Mouse (Mus musculus) neural tube, embryonic 14.5 days (tissue): ENCODE results near the gene Nfib. TPM values are rescaled to one million over a fixed set of nuclear protein-coding genes. Genes with fewer than 3 reads are reported as not detected.

Experiments
- ATAC-seq: fragments of 200-750 bp; cut with Nextera tagmentation; 2 replicates; pipeline ENCODE4 v1.8.0; 2017; ENCODE audit warnings: low read depth, mild to moderate bottlenecking, moderate TSS enrichment, moderate library complexity
- H3K27ac ChIP-seq: fragments of 300-500 bp; sonication (generic); 2 replicates; pipeline ENCODE4 v1.5.1; 2014; ENCODE audit warnings: low read depth, mild to moderate bottlenecking, control low read depth, low read length, moderate library complexity, mixed read lengths
- H3K27me3 ChIP-seq: fragments of 300-500 bp; sonication (generic); 2 replicates; pipeline ENCODE4 v1.6.1; 2014; ENCODE audit warnings: low read length; ENCODE audit not compliant: control insufficient read depth, insufficient read depth
- H3K36me3 ChIP-seq: fragments of 300-500 bp; sonication (generic); 2 replicates; pipeline ENCODE4 v1.6.1; 2014; ENCODE audit warnings: low read length, mixed read lengths; ENCODE audit not compliant: control insufficient read depth, insufficient read depth
- H3K4me1 ChIP-seq: fragments of 300-500 bp; sonication (generic); 2 replicates; pipeline ENCODE4 v1.6.1; 2014; ENCODE audit warnings: low read length; ENCODE audit not compliant: control insufficient read depth, insufficient read depth
- H3K4me2 ChIP-seq: fragments of 300-500 bp; sonication (generic); 2 replicates; pipeline ENCODE4 v1.6.1; 2014; ENCODE audit warnings: mild to moderate bottlenecking, low read depth, low read length, control low read depth
- H3K4me3 ChIP-seq: fragments of 300-500 bp; sonication (generic); 2 replicates; pipeline ENCODE4 v1.5.1; 2014; ENCODE audit warnings: low read depth, low read length, control low read depth, mixed read lengths
- H3K9ac ChIP-seq: fragments of 300-500 bp; sonication (generic); replicated peaks from 2 replicates; pipeline ENCODE4 v1.6.1; 2014; ENCODE audit warnings: low read depth, mild to moderate bottlenecking, control low read depth, low read length, mixed read lengths
- H3K9me3 ChIP-seq: fragments of 300-500 bp; sonication (generic); 2 replicates; pipeline ENCODE4 v1.6.1; 2016; ENCODE audit warnings: low read length; ENCODE audit not compliant: control insufficient read depth
- WGBS: fragments of 180-500 bp; shearing (Covaris S2); extraction: QIAGEN DNeasy Blood & Tissue Kit; methylation state at CpG from one replicate; pipeline ENCODE4 v1.1.7; 2014; 5-methylcytosine and 5-hydroxymethylcytosine counted together
- polyA plus RNA-seq: library from polyadenylated mRNA; unstranded; fragments of >200 nt; fragmentation: Nextera tagmentation; extraction: Ambion mirVana; gene quantifications from 2 replicates; pipeline ENCODE4 v1.2.1, GENCODE M21; 2014

The Nfib gene
- polyA plus RNA-seq, 1 experiment from 2014 or later: 111 TPM

DNA sequence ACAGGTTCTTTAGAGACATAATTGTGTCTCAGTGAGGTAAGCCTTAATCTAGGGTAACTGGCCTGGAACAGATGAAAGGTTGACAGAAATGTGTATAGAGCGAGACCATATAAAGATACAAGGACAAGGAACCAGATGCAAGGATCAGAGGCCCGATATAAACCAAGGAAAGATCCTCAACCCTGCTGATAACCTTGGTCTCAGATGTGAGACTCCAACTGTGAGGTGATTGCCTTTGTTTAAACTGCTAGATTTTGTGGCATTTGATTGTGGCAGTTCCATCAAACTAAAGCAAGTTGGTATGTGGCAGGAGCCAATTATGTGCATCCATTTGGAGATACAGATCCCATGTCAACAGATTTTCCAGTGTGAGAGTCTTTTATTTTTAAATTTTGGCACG, 161.6 kb downstream of the Nfib start:
- no peak overlapping the region for H3K4me3 ChIP-seq
- no peak for ATAC-seq
- H3K27me3 ChIP-seq: no peaks in the 10 kb centered on the region
- peaks cover 3% of the 10 kb centered on the region; the same call in 1 of the 2 replicates for H3K4me1 ChIP-seq
- no peak overlapping the region for H3K27ac ChIP-seq
- 73% methylated on average over 3 of the region's 3 CpGs for WGBS
- H3K36me3 ChIP-seq: no peaks in the 10 kb centered on the region
- H3K4me2 ChIP-seq: no peak overlapping the region
- H3K9me3 ChIP-seq: no peaks in the 10 kb centered on the region
- no peak overlapping the region for H3K9ac ChIP-seq

DNA sequence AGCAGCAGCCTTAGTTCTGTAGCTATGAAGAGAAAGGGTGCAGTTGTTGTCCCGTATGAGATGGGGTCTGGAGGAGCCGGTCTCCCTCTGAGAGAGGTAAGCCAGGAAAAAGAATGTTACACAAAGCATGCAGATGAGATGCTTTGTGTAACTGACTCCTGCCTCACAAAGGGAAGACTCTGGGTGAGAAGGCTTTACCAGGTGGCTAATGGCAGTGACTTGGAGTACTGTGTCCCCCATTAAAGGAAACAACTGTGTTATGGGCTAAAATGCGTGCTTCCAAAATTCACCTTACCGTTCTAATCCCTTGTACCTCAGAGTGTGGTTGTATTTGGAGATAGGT, 162.2 kb downstream of the Nfib start:
- 39% methylated on average over 4 of the region's 4 CpGs for WGBS
- Histone ChIP-seq H3K9me3 (no peaks in the 10 kb centered on the region), H3K4me1 (peaks cover 3% of the 10 kb centered on the region; the same call in 1 of the 2 replicates), H3K4me3 (no peak overlapping the region), H3K27me3 (no peaks in the 10 kb centered on the region), H3K9ac (no peak overlapping the region), H3K27ac (no peak overlapping the region), H3K36me3 (no peaks in the 10 kb centered on the region), H3K4me2 (no peak overlapping the region)
- no peak for ATAC-seq

DNA sequence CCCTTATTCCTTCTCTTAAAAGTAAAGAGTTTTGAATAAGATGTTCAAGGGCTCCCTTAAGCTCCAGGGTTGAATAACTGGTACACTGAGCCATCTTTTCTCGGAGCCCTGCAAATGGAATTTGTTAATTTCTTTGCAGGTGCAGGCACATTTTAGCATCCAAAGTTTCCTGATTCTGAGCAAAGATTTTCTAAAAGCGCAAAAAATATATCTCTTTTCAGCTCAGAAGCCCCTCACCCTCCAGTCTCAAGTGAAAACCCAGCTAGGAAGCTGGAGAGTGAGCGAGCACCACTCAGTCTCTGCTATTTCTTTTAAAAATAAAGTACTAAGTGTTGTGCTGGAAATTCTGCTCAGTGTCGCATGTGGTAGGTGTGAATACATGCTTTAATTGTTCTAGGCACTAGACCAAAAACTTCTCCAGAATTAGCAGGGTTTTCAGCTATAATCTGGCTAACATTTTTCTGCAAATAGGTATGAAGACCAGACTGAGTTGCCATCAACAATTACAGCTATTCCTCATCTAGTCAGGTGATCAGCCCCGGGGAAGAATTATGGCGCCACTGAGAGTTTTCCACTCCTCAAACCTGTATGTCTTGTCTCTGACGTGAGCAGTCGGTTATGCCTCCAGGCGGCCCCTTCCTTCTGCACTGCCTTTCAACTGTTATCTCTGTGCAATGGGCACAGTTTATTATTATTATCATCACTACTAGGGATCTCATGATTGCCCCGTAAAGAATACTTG, 162.7 kb downstream of the Nfib start:
- no peak overlapping the region for H3K4me2 ChIP-seq
- H3K27me3 ChIP-seq: no peaks in the 10 kb centered on the region
- WGBS: 58% methylated on average over 10 of the region's 10 CpGs
- ATAC-seq: no peak
- H3K9me3 ChIP-seq: no peaks in the 10 kb centered on the region
- no peaks in the 10 kb centered on the region for H3K36me3 ChIP-seq
- no peak overlapping the region for H3K27ac ChIP-seq
- H3K4me3 ChIP-seq: no peak overlapping the region
- peaks cover 3% of the 10 kb centered on the region; the same call in 1 of the 2 replicates for H3K4me1 ChIP-seq
- H3K9ac ChIP-seq: no peak overlapping the region

DNA sequence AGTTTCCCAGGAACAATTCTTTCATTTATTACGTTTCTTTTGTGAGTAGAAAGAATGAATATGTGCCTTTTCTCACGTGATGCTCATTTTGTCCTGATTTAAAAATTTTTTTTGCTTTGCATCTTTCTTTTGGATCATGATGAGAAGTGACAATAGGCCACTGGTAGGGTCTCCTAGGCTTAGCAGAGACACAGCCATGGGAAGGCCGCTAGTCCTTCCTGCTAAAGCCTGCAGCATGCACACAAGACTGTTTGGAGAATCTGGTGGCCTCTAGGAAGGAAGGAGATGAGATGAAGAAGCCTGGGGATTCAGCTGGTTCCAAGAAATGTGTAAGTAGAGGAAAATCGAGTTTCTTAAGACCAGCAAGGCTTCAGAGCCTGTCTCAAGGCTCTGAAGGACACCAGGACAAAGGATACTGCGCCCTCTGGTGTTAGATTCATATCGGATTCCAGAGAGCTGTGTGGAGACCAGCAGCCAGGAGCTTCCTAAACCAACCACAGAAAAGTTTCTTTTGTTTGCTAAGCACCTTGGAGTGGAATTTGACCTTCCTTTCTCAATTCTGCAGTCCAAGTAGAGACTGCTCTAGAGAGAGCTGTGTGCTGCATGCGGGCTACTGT, 163.5 kb downstream of the Nfib start:
- WGBS: 30% methylated on average over 7 of the region's 7 CpGs
- H3K4me1 ChIP-seq: peaks cover 11% of the 10 kb centered on the region
- no peaks in the 10 kb centered on the region for H3K36me3 ChIP-seq
- no peak overlapping the region for H3K9ac ChIP-seq
- H3K4me3 ChIP-seq: no peak overlapping the region
- H3K9me3 ChIP-seq: no peaks in the 10 kb centered on the region
- no peak overlapping the region for H3K4me2 ChIP-seq
- no peaks in the 10 kb centered on the region for H3K27me3 ChIP-seq
- no peak overlapping the region for H3K27ac ChIP-seq
- ATAC-seq: peak; percentile 87; the same call in 1 of the 2 replicates

DNA sequence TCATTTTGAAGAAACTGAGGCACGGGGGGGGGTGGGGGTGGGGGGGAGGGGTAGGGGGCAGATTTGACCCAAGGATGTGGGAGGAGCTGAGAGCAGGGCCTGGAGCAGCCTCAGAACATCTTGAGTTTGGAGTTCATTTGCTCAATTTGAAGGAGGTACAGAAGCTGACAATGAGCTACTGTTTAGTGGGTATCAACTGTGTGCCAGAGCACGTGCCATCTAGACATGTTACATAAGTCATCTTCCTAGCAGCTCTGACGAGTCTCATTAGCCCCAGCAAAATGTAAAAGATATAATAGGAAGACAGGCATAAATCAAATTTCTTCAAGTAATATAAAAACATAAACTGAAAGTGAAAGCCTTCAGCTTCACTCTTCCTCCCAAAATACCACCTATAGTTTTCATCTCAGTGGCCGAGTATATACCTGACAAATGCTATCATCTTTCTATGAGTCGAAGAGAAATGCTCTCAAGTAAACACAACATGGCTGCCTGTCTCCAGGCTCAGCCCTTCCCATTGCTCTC, 165.0 kb downstream of the Nfib start:
- H3K4me2 ChIP-seq: no peak overlapping the region

DNA sequence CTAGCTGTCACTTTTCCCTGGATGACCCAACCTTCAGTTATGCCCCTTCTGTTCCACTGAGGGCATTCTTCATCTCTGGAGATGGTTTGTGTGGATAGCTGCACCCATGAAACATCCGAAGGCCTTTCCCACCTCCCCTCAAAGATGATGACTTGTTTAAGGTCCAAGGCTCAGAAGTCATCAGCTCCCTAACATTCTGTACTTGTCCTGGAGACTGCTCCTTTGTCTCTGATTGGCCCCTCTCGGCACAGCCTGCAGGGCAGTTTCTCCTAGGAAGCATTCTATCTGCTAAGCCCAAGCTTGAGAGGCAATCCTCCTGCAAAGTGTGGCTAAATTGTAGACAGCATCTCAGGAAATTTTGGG, 165.5 kb downstream of the Nfib start:
- ATAC-seq: no peak
- WGBS: 20% methylated on average over 2 of the region's 2 CpGs
- Histone ChIP-seq H3K4me1 (peaks cover 23% of the 10 kb centered on the region), H3K4me2 (peak overlapping the region; percentile 27; the same call in 1 of the 2 replicates), H3K27ac (peak overlapping the region; percentile 39), H3K9ac (no peak overlapping the region), H3K27me3 (peaks cover 5% of the 10 kb centered on the region; the same call in 1 of the 2 replicates), H3K4me3 (no peak overlapping the region), H3K36me3 (no peaks in the 10 kb centered on the region), H3K9me3 (no peaks in the 10 kb centered on the region)

More for the DNA sequence above, 165.0 kb downstream of the Nfib start:
- H3K4me1 ChIP-seq: peaks cover 22% of the 10 kb centered on the region
- 61% methylated on average over 5 of the region's 5 CpGs for WGBS
- H3K27ac ChIP-seq: no peak overlapping the region
- H3K4me3 ChIP-seq: no peak overlapping the region
- no peak for ATAC-seq
- peaks cover 4% of the 10 kb centered on the region; the same call in 1 of the 2 replicates for H3K27me3 ChIP-seq
- no peak overlapping the region for H3K9ac ChIP-seq
- H3K9me3 ChIP-seq: no peaks in the 10 kb centered on the region
- H3K36me3 ChIP-seq: no peaks in the 10 kb centered on the region

DNA sequence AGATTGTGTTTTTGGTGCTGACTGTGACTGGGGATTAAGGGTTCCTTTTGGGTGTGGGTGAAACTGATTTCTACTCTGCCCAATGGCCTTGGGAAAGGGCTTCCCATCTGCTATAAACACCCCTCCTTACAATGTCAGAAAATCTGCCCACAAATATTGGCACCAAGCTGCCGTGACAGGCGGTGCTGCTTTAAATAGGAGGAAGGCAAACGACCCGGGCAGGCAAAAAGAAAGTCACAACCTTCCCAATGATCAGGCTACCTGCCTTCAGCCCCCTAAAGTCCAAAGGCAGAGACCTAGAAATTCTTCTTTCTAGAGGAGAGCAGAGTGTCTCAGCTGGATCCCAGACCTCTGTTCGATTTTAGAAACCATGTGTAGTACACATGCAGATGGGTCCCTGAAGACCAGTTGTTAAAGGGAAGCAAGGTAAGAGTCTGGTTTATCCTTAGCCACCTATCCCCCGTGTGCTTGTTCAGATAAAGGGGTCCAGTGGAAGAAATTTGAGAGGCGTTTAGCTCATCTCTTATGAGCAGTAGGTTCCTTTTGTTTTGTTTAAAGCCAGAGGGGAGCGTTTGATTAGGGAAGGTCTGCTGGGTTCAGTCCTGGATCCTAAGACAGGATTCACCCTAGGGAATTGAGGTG, 166.0 kb downstream of the Nfib start:
- Histone ChIP-seq H3K9ac (no peak overlapping the region; the same call in 1 of the 2 replicates), H3K36me3 (no peaks in the 10 kb centered on the region), H3K9me3 (no peaks in the 10 kb centered on the region), H3K4me3 (no peak overlapping the region), H3K27ac (peak overlapping the region; percentile 39), H3K27me3 (peaks cover 5% of the 10 kb centered on the region; the same call in 1 of the 2 replicates), H3K4me1 (peaks cover 23% of the 10 kb centered on the region), H3K4me2 (peak overlapping the region; percentile 27; the same call in 1 of the 2 replicates)
- no peak for ATAC-seq
- WGBS: 15% methylated on average over 8 of the region's 8 CpGs

DNA sequence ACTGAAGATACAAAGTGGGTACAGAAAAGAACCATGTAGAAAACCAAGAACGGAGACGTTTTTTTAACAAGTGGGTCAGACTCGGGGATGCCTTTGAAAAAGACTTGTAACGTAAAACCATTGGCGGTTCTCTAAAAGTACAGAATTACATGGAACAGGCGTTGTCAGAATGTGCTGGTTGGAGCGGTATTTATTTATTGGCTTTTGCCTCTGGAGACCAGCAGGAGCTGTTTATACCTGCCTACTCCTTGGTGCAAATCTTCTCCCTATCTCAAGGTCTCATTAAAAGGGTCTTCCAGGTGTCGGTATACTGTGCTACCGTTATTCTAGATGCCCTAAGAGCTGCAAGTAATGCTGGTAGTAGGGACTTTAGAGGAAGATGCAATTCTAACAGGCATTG, 166.7 kb downstream of the Nfib start:
- 4% methylated on average over 9 of the region's 9 CpGs for WGBS
- no peak for ATAC-seq
- peaks cover 5% of the 10 kb centered on the region; the same call in 1 of the 2 replicates for H3K27me3 ChIP-seq

More for the DNA sequence above, 166.7 kb downstream of the Nfib start:
- Histone ChIP-seq H3K27ac (no peak overlapping the region; the same call in 1 of the 2 replicates), H3K9me3 (no peaks in the 10 kb centered on the region), H3K9ac (peak overlapping the region; percentile 2; the same call in 1 of the 2 replicates), H3K4me3 (peak overlapping the region; percentile 27), H3K4me1 (peaks cover 25% of the 10 kb centered on the region), H3K4me2 (peak overlapping the region; percentile 71), H3K36me3 (no peaks in the 10 kb centered on the region)
